Mouse (Mus musculus) c-Kit-positive CD71-positive TER-119-negative erythroid progenitor cells, embryonic 14.5 days (primary cell): ENCODE measurements at regions not wholly inside any gene's neighbourhood (a gene's known extent, or its start where the extent isn't known, plus 50 kb on each side); places are given as distances from the start of the nearest gene placed in this dataset.
"Not testable (repeated sequence)": the region's sequence is repeated elsewhere in the genome, so short reads cannot be mapped to it uniquely, and the experiment has no call there.

ENCODE experiments used
- DNase-seq: peaks from one replicate; pipeline ENCODE4 v3.0.0-alpha.2; 2013; ENCODE audit warnings: low read depth

GRCm38 (mm10) chr9:82484341-82484740, 345.0 kb upstream of the Irak1bp1 start:
- no peak for DNase-seq

- DNase-seq, result no peak
Observed at GRCm38 (mm10) chr9:82493440-82493839, 335.9 kb upstream of the Irak1bp1 start.

DNA sequence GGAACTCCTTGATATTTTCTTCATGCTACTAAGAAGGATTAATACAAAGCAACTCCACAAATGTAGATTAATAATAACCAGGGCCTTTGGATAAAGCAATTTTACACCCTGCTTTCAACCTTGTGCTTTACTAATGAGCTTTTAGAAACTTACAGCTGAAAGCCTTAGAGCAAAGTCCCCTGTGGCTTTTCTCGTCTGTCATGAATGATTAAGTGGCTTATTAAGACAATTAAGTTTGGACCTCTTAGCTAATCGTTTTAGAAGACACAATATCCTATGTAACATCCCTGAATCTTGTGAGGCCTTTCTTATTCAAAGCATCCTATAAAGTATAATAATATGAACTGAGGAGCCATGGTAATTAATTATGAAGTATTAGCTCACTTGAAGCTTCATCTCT, 319.3 kb upstream of the Irak1bp1 start:
- no peak for DNase-seq

DNA sequence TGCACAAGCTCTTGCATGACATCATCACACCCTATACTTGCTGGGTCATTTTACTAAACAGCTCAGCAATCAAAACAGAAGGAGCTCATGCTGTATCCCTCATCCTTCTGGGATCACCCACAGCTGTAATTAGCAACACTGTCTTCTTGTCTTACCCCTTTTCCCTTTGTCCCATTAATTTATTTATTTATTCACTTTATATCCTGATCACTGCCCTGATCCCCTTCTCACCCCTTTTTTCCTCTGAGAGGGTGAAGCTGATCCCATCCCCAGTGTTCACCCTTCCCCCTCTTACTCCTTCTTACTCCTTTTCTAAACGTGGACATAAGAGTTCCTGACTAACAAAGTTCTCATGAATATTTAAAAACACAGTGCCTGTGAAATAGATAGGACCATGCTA, 310.3 kb upstream of the Irak1bp1 start:
- no peak for DNase-seq

- no peak for DNase-seq
Observed at GRCm38 (mm10) chr9:82527867-82528385, 301.4 kb upstream of the Irak1bp1 start.

DNA sequence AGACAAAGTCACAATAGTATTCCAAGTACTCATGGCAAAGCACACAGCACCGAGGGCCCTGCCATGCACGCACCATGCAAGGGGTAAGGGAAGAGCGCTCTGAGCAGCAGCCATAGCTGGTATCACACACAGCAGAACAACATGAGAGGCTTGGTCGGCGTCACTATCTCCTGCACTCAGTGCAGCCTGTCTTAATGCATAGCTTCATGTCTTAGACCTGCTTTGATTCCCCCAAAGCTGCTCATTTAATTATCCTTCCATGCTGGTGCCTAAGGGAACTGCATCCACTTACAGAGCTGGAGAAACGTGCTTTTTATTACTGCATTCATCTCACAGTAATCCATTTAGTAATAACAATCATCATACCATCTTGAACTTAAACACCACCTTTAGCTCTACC, 276.6 kb upstream of the Irak1bp1 start:
- DNase-seq, result no peak

DNA sequence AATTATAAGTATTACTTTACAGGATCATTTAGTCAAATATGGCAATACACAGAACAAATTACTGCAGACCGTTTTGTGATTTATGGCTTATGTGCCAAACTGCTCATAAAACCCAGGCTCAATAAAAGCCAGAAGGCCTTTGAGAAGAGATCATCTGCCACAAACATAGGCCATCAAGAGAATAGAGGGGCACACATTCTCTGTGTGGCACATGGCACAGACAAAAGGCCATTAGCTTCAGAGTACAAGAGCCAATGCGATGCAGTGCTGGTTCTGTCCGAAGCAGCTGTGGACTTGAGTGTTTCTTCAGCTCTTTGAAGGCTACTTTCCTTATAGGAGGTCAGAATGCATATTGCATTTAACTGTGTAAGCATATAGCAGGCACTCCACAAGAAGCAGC, 276.1 kb upstream of the Irak1bp1 start:
- DNase-seq, result no peak

DNA sequence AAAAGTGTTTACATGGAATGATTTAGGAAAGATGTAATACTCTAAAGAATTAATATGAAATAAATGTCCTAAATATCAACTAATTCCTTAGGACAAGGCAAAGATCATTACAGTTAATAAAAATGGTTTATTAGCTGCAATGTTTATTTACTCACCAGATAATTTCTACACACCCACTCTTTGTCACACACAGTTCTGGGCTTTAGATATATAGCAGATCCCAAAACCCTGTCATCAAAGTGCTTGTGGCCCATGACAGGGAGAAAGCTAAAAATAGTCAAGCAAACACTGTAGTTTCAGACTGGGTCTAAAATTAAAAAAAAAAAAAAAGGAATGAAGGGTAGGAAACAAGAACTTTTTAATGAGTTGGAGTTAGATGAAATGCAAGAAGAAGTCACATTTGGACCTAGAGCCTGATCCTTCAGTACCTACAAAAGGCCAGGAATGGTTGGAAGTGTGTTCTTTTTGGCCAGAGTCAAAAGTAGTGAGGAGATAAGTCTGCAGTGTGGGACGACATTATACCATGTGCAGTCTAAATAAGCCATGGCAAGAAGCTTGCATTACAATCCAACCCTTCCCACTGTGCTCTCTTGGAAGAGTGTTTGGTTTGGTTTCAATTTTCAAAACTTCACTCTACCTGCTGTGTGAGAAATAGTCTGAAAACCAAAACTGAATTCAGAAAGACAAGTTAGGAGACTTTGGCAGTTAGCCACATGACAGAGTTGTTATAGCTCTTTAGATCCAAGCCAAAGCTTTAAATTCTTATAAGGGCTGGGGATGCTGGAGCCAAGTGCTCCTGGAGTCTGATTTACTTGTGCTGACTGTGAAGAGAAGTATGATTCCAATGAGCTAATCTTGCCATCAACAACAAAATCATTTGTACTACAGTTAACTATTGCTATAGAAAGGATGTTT, 266.5 kb upstream of the Irak1bp1 start:
- no peak for DNase-seq

DNA sequence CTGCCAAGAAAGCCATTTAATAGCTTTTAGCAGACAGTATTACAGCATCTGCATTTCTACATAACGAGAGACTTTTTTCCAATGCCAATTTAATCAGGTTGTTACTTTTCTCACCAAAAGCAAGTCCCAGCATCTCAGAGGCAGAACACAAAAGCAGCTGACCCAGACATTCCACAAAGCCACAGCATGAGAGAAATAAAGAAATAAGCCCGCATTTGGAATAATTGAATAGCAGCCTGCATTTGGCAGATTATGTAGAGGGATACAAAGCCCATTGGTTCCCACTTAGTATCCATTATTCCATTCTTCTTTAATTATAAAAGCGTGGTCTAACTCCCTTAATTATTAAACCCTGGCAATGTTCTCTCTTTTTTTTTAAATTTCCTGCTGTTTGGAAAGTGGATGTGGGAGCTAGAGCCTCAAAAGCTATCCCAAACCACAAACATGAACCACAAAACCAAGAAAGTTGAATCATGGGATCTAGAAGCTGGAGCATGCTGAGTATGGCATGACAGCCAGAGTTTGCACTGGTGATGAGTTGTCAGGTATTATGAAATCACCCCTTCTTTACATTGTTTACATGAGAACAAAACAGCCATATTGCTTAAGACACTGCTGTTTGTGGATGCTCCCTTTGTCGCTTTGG, 247.8 kb upstream of the Irak1bp1 start:
- no peak for DNase-seq

DNA sequence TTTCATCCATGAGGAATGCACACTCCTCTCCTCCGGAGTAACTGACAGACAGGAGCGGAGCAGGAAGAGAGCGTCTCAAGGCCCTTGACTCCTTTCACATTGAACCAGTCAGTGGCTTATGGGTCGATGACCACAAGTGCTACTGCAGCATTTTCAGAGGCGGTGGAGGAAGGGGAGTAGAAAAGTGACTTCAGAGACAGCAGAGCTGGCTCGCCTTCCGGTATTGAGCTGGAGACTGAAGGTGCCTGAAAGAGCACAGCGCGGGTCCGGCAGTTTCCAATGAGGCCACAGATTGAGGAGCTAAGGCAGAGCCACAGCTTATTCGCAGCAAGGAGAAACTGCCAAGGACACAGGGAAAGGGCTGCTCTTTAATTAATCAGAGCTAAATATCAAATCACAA, 220.2 kb upstream of the Irak1bp1 start:
- no peak for DNase-seq

GRCm38 (mm10) chr9:82609946-82610345, 219.4 kb upstream of the Irak1bp1 start:
- no peak for DNase-seq

DNA sequence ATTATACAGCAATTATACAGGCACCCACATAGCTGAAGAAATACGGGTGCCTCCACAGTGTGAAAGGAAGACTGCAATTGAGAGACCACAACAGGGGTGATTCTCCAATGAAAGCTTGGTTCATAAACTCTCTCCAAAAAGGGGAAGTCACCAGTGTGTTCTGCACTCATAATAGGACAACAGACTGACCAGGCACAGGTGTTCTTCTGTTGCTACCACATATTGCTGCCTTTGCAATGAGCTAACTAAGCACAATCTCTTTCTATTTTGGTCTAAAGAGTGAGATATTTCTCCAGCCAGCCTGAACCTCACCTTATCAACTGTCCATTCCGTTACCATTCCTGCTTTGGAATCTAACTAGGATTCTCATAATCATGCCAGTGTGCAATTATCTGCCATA, 216.8 kb upstream of the Irak1bp1 start:
- DNase-seq, result no peak

DNA sequence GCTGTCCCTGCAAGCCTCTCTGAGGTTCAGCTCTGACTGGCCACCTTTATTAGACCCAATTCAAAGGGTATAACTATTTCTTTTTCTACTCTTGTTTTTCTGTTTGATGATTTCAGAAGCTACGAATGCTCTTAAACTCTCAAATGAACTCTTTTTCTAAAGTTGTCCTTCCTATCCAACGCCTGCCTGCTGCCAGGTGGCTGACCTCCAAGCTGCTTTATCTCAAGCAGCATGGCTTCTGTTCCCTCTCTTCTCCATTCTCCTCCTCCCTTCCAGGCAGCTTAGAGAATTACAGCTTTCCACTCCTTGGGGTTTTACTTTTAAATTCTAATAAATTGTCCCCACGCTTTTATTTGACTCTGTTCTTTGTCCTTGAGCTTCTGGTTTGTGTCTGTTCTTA, 196.9 kb upstream of the Irak1bp1 start:
- no peak for DNase-seq

GRCm38 (mm10) chr9:82640277-82640676, 189.1 kb upstream of the Irak1bp1 start:
- no peak for DNase-seq

DNA sequence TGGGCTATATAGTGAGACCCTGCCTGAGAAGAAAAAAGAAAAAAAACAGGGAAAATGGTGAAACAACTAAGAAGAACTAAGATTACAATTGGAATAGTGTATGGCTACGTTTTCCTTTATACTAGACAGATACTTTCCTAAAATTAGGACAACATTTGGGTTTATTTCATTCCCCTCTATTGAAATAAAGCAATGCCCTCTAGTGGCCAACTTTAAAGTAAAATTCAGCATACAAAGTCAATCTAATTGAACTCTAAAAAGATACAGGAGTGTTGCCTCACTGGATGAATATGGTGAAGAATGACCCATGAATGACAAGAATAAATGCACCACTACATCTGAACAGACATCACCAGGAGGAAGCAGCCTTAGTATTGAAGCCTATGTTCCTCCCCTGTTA, 185.4 kb upstream of the Irak1bp1 start:
- no peak for DNase-seq

DNA sequence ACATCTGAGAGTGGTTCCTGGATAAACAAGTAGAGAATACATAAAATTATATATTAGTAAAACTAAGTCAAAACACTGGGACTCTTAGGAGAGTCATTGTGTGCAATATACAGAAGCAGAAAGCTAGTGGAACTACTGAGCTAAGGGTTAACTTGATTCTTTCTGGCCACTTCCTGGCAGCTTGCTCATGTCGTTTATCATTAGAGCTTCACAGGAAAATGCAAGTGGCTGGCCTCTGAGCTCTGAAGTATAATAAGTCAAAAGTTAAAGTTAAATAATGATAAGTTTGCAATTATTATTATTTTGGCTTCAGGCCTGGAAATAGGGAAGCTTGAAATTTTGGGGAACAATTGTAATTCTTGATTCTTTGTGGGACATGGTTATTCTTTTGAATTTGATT, 173.8 kb upstream of the Irak1bp1 start:
- not testable (repeated sequence) for DNase-seq

DNA sequence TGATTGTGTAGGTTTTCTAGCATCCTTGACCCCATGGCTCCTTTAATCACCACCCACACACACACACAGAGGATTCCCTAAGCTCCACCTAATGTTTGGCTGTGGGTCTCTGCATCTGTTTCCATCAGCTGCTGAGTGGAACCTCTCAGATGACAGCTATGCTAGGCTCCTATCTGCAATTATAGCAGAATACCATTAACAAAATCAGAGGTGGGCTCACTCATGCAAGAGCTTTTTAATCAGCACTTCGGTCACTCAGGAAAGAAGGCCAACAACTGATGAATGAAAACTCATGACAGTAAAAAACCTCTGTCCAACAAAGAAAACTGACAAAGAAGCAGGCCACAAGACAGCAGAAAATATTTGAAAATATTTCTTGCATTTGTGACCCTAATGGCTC, 147.1 kb upstream of the Irak1bp1 start:
- no peak for DNase-seq

GRCm38 (mm10) chr9:82709411-82709983, 119.8 kb upstream of the Irak1bp1 start:
- no peak for DNase-seq

GRCm38 (mm10) chr9:82709991-82710593, 119.2 kb upstream of the Irak1bp1 start:
- DNase-seq, result no peak

DNA sequence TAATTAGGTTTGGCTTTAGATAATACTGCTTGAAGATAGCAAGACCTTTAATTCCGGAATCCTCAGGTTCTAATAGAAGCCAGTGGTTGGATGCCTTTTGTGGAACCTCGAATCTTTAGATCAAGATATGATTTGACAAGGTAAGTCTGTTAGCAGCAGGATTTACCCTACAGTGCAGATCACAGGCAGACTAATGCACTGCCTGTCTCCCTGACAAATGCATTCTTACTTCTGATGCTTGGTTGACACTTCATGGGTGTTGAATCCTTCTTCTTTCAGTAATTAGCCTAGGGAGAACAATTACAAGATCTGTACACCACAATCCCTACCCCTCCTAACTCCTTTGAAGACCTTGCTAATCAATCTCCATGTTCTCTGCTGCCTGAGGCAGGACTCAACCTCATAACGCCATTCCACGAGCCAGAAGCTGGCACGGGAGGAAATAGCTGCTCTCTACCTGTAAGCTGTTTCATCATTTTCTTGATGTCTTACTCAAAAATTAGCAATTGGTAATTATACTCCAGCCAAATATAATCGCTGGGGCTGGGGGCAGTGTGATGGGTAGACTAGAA, 118.3 kb upstream of the Irak1bp1 start:
- DNase-seq, result no peak

DNA sequence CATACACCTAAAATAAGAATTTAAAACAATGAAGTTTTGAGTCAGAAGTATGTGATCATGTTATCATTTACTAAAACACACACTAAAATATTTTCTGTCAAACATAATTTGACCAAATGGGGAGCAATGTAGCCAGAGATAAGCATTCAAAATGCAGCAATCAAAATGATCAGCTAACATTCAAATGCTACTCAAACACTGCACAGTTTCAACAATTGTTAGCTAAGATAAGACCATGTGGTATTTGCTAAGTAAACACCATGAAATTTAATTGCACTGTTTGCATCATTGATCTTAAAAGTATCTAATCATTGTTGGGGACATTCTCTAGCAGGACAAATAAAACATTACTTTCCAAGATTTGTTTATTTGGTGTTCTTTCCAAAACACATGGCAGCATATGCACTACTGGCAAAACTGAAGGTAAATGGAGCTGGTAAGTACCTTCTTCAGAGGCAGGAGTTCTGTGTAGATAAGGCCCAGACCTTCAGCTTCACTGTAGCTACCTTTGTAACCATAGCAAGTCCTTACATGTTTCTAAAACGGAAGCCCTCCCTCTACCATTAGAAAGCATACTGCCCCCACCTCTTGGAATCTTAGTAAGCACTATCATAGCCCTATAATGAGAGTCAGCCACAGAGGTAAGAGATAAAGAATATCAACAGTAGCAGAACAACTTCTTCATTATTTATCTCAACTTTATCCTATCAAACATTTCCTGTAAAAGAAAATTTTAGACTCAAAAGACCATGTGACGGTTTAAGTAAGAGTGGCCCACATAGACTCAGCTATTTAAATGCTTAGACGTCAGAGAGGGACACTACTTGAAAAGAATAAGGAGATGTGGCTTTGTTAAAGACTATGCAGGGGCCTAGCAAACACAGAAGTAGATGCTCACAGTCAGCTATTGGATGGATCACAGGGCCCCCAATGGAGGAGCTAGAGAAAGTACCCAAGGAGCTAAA, 116.3 kb upstream of the Irak1bp1 start:
- DNase-seq, result peak; percentile 20
